Mouse (Mus musculus): ENCODE measurements at regions not wholly inside any gene's neighbourhood (a gene's known extent, or its start where the extent isn't known, plus 50 kb on each side); places are given as distances from the start of the nearest gene placed in this dataset.

- Histone ChIP-seq H3K4me3 (ENCODE audit: insufficient read depth, low read depth, low read length) (no peak overlapping the region), H3K27ac (replicated peaks; ENCODE audit: low read depth, low read length) (no peak overlapping the region), H3K4me1 (ENCODE audit: control insufficient read depth, insufficient read depth, insufficient read length, low read length) (no peaks in the 10 kb centered on the region)
These were observed 667.5 kb downstream of the Zfp706 start for GRCm38 (mm10) chr15:36339971-36340550.

GRCm38 (mm10) chr15:36338766-36339165 lies 668.8 kb downstream of the Zfp706 start:
- H3K4me1 ChIP-seq (ENCODE audit: control insufficient read depth, insufficient read depth, insufficient read length, low read length), result peaks cover 7% of the 10 kb centered on the region
- no peak overlapping the region for H3K4me3 ChIP-seq (ENCODE audit: insufficient read depth, low read depth, low read length)
- no peak overlapping the region for H3K27ac ChIP-seq (replicated peaks; ENCODE audit: low read depth, low read length)

GRCm38 (mm10) chr15:36336857-36337256 lies 670.7 kb downstream of the Zfp706 start:
- H3K4me3 ChIP-seq (ENCODE audit: insufficient read depth, low read depth, low read length), result no peak overlapping the region
- H3K27ac ChIP-seq (replicated peaks; ENCODE audit: low read depth, low read length), result no peak overlapping the region
- peaks cover 12% of the 10 kb centered on the region for H3K4me1 ChIP-seq (ENCODE audit: control insufficient read depth, insufficient read depth, insufficient read length, low read length)

- Histone ChIP-seq H3K4me1 (ENCODE audit: control insufficient read depth, insufficient read depth, insufficient read length, low read length) (peaks cover 12% of the 10 kb centered on the region), H3K4me3 (ENCODE audit: insufficient read depth, low read depth, low read length) (no peak overlapping the region), H3K27ac (replicated peaks; ENCODE audit: low read depth, low read length) (peak overlapping the region; percentile 77)
These were observed 672.5 kb downstream of the Zfp706 start for GRCm38 (mm10) chr15:36335116-36335515.

GRCm38 (mm10) chr15:36334436-36335113 lies 673.0 kb downstream of the Zfp706 start:
- H3K27ac ChIP-seq (replicated peaks; ENCODE audit: low read depth, low read length), result peak overlapping the region; percentile 77
- H3K4me3 ChIP-seq (ENCODE audit: insufficient read depth, low read depth, low read length), result no peak overlapping the region
- peaks cover 12% of the 10 kb centered on the region for H3K4me1 ChIP-seq (ENCODE audit: control insufficient read depth, insufficient read depth, insufficient read length, low read length)

- Histone ChIP-seq H3K27ac (replicated peaks; ENCODE audit: low read depth, low read length) (0 out of 2 replicates have a peak overlapping the region, but pooled peaks have one; percentile 1), H3K4me3 (ENCODE audit: insufficient read depth, low read depth, low read length) (no peak overlapping the region), H3K4me1 (ENCODE audit: control insufficient read depth, insufficient read depth, insufficient read length, low read length) (peaks cover 12% of the 10 kb centered on the region)
These were observed 673.7 kb downstream of the Zfp706 start for GRCm38 (mm10) chr15:36333857-36334256.

- Histone ChIP-seq H3K27ac (replicated peaks; ENCODE audit: low read depth, low read length) (no peak overlapping the region), H3K4me1 (ENCODE audit: control insufficient read depth, insufficient read depth, insufficient read length, low read length) (peaks cover 12% of the 10 kb centered on the region), H3K4me3 (ENCODE audit: insufficient read depth, low read depth, low read length) (no peak overlapping the region)
These were observed 674.3 kb downstream of the Zfp706 start for GRCm38 (mm10) chr15:36333265-36333664.

Measured in brown adipose tissue, adult 24 weeks (tissue).